Mouse (Mus musculus): ENCODE measurements around the gene Bckdk.
"Not testable (repeated sequence)": the region's sequence is repeated elsewhere in the genome, so short reads cannot be mapped to it uniquely, and the experiment has no call there.

Gene Bckdk

DNA sequence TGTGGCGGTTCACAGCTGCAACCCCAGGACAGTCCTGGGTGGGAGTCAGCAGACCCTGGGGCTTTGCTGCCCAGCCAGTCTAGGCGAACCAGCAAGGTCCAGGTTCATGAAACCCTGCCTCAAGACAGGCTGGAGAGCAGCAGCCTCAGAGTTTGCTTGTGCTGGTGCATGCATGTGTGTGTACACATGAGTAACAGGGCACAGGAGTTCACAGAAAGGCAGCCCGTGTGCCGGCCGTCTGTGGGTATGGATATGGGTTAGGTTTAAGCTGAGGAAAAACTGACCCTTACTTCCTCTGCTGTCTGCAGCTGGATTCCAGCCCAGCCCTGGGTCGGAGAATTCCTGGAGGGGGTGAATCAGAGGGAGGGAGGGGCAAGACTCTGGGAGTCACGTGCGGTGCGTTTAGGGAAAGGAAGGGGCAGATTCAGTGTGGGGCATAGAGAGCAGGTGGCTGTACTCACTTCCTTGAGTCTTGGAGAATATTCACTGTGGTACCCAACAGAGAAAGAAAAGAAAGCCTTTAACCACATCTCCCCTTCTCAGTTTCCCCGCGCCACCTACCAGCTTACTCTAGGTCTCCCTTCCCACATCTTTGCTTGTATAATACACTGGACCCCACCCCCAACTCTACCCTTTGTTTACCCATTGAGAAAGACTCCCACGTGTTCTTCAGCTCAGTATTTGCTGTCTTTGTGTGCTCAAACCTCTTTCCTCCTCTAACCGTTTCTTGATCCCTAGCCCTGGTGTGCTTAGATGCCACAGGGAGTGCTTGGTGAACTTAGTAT is 27.7 kb downstream of the Bckdk start:
- no peak for DNase-seq (ENCODE audit: low spot score)

DNA sequence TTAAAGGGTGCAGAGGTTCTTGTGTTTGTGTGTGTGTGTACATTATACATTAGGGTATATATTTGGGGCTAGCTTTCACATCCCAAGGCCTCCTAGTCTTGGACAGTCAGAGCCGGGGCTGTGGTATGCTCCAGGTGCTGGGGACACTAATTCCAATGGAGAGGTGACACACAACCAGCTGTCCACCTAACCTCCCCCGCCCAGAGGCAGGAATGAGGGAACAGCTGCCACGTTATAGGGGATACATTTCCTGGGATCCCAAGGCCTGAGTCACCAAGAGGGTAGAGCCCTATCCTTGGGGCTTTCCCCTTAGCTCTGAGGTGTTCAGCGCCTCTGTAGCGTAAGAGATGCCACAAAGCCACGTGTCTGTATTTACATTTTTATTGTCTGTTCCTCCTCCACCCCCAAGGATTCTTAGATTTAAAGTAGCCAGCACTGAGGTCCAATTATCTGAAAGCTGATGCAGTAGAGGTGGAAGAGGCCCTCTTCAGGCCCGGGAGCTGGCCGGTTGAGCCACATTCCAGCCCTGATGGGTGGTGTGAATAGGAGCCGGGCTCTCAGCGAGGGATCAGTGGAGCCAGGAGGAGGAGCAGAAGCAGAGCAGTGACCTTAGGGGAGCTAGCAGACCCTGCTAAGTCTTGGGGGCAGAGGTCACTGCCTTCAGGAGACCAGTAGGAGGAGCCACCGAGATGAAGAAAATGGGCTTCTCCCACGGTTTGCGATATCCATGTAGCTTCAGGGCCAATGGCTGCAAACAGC is 28.6 kb downstream of the Bckdk start:
- DNase-seq (ENCODE audit: low spot score), result no peak

DNA sequence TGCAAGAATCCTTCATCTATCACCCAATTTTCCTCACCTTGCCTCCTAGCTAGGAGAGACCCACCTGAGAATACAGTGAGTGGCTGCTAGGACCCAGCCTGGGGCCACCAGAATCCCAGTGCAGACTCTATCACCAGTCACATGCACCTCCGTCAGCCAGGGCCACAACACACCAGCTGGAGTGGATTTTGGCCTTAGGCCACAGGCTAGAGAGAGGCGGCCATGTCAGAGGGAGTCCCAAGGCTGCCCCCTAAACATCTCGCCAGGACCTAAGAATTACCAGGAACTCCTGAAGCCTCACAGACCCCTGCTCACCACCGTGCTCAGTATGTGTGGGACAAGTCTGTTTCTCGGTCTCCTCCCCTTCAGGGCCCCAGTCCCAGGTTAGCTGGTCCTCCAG is 30.2 kb downstream of the Bckdk start:
- DNase-seq (ENCODE audit: low spot score), result no peak

DNA sequence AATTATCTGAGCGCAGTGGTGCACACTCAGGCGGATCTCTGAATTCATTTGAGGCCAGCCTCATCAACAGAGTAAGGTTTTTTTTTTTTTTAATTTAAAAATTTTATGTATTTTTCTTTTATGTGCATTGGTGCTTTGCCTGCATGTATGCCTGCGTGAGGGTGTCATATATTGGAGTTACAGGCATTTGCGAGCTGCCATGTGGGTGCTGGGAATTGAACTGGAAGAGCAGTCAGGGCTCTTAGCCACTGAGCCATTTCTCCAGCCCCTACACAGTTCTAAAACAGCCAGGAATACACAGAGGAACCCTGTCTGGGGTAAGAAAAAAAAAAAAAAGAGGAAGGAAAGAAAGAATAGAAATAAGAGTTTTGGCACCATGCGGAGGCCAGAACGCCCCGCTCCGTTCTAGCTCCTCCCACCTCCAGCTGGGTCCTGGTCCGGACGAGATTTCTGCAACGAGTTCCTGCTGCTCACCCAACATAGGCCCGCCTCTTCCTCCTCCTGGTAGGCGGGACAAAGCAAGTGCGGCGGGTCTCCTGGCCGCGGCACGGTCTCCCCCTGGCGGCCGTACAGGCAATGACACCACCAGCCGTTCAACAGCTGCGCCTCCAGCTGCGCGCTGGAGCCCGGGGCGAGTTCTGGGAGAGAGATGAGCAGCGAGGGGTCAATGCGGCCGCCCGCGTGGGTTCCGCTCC is 31.3 kb downstream of the Bckdk start:
- peak; percentile 95 for DNase-seq (ENCODE audit: low spot score)

DNA sequence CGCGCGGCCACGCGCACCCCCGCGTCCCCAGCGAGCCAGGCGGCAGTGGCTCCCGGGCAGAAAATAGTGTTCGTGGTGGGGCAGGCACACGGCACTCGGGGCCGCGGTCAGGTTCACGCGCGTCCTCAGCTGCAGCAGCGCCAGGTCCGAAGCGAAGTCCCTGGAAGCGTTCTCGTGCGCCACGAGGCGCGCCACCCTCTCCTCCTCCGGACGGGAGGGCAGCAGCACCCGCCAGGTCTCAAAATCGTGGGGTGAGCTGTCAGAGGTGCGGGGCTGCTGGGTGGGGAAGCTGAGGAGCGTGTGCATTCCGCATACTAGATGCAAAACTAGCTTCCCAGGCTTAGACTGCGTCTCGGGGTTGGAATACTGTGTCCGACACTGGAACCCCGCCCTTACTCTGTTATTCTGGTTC is 31.9 kb downstream of the Bckdk start:
- no peak for DNase-seq (ENCODE audit: low spot score)

DNA sequence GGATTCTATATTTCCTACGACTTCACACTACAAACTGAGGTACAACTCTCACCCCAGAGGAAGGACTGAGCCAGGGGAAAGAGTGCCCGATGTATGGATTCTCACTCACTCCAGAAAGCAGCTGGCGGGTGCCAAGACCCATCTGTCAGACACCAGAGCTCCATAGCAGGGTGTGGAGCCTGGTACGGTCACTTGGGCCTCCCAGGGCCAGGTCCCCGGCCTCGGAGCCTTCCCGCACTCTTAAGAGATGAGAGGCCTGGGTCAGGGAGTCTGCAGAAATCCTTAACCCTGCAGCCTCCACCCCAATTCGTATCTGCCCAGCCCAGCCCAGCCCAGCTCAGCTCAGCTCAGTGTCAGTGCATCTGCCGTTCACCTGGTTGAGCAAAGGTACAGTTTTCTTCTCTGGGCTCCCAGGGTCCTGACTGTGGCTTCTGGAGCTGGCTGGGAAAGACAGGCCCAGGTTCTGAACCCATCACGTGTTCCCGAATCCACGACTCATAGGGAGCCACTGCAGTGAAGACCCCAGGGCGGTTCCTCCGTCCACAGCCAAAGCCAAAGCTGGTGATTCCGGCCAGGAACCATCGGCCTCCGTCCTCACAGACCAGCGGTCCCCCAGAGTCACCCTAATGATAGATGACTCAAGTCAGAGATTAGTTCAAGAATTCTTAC is 32.5 kb downstream of the Bckdk start:
- no peak for DNase-seq (ENCODE audit: low spot score)

DNA sequence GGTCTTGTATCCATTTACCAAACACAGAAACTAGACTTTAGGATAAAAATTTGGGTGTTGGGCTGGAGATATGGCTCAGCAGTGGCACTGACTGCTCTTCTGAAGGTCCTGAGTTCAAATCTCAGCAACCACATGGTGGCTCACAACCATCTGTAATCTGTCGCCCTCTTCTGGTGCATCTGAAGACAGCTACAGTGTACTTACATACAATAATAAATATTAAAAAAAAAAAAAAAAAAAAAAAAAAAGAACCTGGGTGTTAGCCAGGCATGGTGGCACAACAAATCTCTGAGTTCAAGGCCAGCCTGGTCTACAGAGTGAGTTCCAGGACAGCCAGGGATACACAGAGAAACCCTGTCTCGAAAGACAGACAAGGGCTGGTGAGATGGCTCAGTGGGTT is 38.2 kb downstream of the Bckdk start:
- DNase-seq (ENCODE audit: low spot score), result not testable (repeated sequence)

DNA sequence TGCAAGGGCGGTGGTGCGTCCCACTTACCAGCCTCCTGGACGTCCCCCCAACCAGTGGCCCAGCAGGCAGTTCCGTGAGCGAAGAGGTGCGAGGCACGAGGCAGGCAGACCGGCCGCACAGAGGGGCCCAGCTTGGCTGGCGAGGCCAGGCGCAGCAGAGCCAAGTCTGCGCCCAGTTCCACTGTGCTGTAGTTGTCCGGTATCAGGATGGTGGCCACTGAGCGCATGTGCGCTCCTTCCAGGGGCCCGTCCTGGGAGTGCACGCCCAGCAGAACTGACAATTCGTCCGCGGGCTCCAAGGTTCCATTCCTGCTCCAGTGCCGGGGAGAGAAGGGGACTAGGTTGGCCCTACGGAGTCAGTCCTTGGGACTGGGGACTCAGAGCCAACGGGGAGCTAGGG is 40.7 kb downstream of the Bckdk start:
- DNase-seq (ENCODE audit: low spot score), result no peak

DNA sequence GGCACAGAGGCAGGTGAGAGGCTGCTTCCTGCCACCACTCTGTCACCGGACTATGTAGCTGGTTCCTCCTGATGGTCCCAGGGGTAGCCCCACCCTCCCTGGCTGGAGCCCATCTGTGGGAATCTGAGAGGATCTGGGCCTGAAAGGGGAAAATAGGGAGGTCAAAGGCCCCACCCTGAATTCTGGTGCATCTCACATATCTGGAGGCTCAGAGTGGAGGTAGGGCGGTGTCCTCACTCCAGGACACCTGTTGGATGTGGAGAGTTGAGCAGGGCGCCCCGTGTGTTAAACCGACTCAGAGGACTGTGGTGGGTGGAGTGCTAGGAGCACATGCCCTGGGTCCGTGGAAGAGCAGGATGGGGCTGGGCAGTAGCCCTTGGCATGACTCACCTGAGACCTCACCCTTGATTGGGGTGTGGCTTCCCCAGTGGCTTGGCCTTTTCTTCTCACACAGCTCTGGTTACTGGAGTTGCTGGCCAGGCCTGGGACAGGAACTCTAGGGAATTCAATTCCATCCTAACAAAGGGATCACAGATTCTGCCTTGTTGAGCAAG is 42.7 kb downstream of the Bckdk start, which contains the start of gene Prss36:
TSS of gene Prss36 (minus strand) at position 256 of the 554 bp plus-strand sequence.
- no peak for DNase-seq (ENCODE audit: low spot score)

DNA sequence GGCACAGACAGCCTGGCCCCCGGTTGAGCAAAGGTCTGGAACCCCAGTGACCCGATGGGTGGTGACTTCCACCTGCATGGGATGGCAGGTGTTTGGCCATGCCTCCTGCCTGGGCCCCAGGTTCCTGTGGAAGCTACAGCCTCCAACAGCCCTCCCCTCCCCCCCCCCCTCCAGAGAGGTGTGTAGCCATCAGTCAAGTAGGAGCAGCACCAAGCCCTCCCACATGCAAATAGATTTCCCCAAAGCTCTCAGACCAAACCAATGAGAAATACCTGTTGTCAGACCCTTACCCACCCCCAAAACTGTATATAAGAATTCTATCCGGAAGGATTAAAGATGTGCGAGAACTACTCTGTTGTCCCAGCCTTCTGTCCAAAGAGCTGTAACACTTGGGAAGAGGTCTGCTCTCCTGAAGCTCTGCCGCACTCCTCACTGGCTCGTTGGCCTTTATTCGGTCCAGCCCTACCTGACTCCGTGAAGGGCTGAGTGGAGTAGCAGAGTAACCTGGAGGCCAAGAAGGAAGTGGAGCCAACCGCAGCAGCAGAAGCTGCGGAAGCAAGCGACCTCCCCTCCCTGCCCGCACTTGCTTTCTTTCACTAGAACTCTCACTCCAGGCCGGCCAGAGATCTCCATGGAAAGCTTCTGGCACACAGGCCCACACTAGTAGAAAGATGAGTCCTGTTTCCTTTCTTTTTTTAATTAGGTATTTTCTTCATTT is 49.1 kb downstream of the Bckdk start:
- DNase-seq (ENCODE audit: low spot score), result peak; percentile 31

DNA sequence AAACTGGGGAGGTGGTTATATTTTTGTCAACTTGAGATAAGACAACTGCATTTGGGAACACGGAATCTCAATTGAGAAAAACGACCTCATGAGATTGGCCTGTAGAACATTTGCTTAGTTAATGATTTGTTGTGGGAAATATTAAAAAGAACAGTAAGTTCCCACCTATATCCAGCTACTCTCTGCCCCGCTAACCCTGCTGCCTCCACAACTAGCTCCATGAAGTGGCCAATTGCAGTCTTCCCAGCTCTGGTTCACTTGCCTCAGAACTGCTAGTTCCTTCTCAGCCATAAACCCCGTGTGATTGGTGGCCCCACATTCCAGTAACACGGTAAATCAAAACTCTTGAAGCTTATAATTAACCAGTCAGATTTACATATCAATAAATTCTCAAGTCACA is 55.5 kb downstream of the Bckdk start:
- no peak for DNase-seq (ENCODE audit: low spot score)
